Mouse (Mus musculus) lung, embryonic 16.5 days (tissue): Measurements from ENCODE around the gene Trappc6b. TPM values are rescaled to one million over a fixed set of nuclear protein-coding genes. Genes with fewer than 3 reads are reported as not detected.

Source experiments
- ATAC-seq: fragments of 200-750 bp; cut with Nextera tagmentation; 2 replicates; pipeline ENCODE4 v1.8.0; 2017; ENCODE audit warnings: low read depth, mild to moderate bottlenecking, moderate library complexity
- H3K27ac ChIP-seq: fragments of 300-500 bp; sonication (generic); 2 replicates; pipeline ENCODE4 v1.5.1; 2014; ENCODE audit warnings: mild to moderate bottlenecking, control low read depth, low read length
- H3K27me3 ChIP-seq: fragments of 300-500 bp; sonication (generic); 2 replicates; pipeline ENCODE4 v1.6.1; 2014; ENCODE audit warnings: low read depth, low read length, mixed read lengths; ENCODE audit not compliant: control insufficient read depth, insufficient read depth
- H3K36me3 ChIP-seq: fragments of 300-500 bp; sonication (generic); 2 replicates; pipeline ENCODE4 v1.6.1; 2014; ENCODE audit warnings: low read length; ENCODE audit not compliant: control insufficient read depth, insufficient read depth
- H3K4me1 ChIP-seq: fragments of 300-500 bp; sonication (generic); replicated peaks from 2 replicates; pipeline ENCODE4 v1.6.1; 2014; ENCODE audit warnings: low read length, mixed read lengths; ENCODE audit not compliant: control insufficient read depth, insufficient read depth
- H3K4me2 ChIP-seq: fragments of 300-500 bp; sonication (generic); 2 replicates; pipeline ENCODE4 v1.6.1; 2014; ENCODE audit warnings: low read depth, low read length, control low read depth
- H3K4me3 ChIP-seq: fragments of 300-500 bp; sonication (generic); 2 replicates; pipeline ENCODE4 v1.5.1; 2014; ENCODE audit warnings: mild to moderate bottlenecking, low read length, control low read depth
- H3K9ac ChIP-seq: fragments of 300-500 bp; sonication (generic); 2 replicates; pipeline ENCODE4 v1.6.1; 2014; ENCODE audit warnings: low read length, control low read depth
- H3K9me3 ChIP-seq: fragments of 300-500 bp; sonication (generic); 2 replicates; pipeline ENCODE4 v1.6.1; 2016; ENCODE audit warnings: low read length; ENCODE audit not compliant: control insufficient read depth
- WGBS: fragments of 180-500 bp; shearing (Covaris S2); extraction: QIAGEN DNeasy Blood & Tissue Kit; methylation state at CpG from one replicate; pipeline ENCODE4 v1.1.7; 2014; 5-methylcytosine and 5-hydroxymethylcytosine counted together
- polyA plus RNA-seq: library from polyadenylated mRNA; unstranded; fragments of >200 nt; fragmentation: Nextera tagmentation; extraction: Ambion mirVana; gene quantifications from 2 replicates; pipeline ENCODE4 v1.2.1, GENCODE M21; 2015

The Trappc6b gene
- 97.0 and 98.2 TPM in 2 replicates for polyA plus RNA-seq

GRCm38 (mm10) chr12:59060993-59061595 is at the start of gene Trappc6b:
Gene Trappc6b, minus strand, starts transcription at chr12:59061472.
- H3K4me1 ChIP-seq: peaks cover 11% of the 10 kb centered on the region
- peak within 1 kb of the TSS; percentile 84 for H3K4me3 ChIP-seq
- H3K36me3 ChIP-seq: peaks cover 11% of the 10 kb centered on the region
- H3K27me3 ChIP-seq: no peaks in the 10 kb centered on the region
- peak within 1 kb of the TSS; percentile 91 for H3K27ac ChIP-seq
- WGBS: 0% methylated on average over 49 of the region's 49 CpGs
- H3K9ac ChIP-seq: peak within 1 kb of the TSS; percentile 95
- H3K4me2 ChIP-seq: peak within 1 kb of the TSS; percentile 80
- ATAC-seq: peak; percentile 98
- H3K9me3 ChIP-seq: no peaks in the 10 kb centered on the region

GRCm38 (mm10) chr12:59107926-59108325 is 46.7 kb upstream of the Trappc6b start:
- Histone ChIP-seq H3K27ac (no peak overlapping the region), H3K9me3 (no peaks in the 10 kb centered on the region), H3K9ac (no peak overlapping the region), H3K4me1 (no peaks in the 10 kb centered on the region), H3K4me3 (no peak overlapping the region), H3K36me3 (no peaks in the 10 kb centered on the region), H3K4me2 (no peak overlapping the region), H3K27me3 (no peaks in the 10 kb centered on the region)
- WGBS: 77% methylated on average over 4 of the region's 4 CpGs
- no peak for ATAC-seq

DNA sequence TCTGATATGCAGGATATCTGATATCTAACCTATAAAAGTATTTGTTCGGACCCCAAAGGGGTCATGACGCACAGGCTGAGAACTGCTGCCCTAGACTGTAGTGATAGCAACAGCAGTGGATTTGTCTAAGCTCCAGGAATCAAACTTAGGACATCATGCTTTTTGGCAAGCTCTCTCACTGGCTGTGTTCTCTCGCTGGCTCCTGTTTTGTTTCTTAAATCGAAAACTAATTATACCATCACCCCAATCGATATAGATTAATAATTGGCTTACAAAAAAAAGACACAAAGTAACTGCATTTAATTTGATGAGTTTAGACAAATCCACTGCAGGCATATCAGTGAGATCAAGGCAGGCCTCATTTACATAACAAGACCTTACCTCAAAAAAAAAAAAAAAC is 45.2 kb upstream of the Trappc6b start:
- Histone ChIP-seq H3K4me3 (no peak overlapping the region), H3K9ac (no peak overlapping the region), H3K4me2 (no peak overlapping the region), H3K4me1 (no peaks in the 10 kb centered on the region), H3K27me3 (no peaks in the 10 kb centered on the region), H3K27ac (no peak overlapping the region), H3K36me3 (no peaks in the 10 kb centered on the region), H3K9me3 (no peaks in the 10 kb centered on the region)
- no peak for ATAC-seq
- WGBS: 87% methylated on average over 5 of the region's 5 CpGs

GRCm38 (mm10) chr12:59105914-59106313 is 44.6 kb upstream of the Trappc6b start:
- ATAC-seq: no peak
- Histone ChIP-seq H3K27ac (no peak overlapping the region), H3K4me2 (no peak overlapping the region), H3K4me1 (no peaks in the 10 kb centered on the region), H3K27me3 (no peaks in the 10 kb centered on the region), H3K4me3 (no peak overlapping the region), H3K9me3 (no peaks in the 10 kb centered on the region), H3K9ac (no peak overlapping the region), H3K36me3 (no peaks in the 10 kb centered on the region)
- 72% methylated on average over 6 of the region's 6 CpGs for WGBS

GRCm38 (mm10) chr12:59104771-59105170 is 43.5 kb upstream of the Trappc6b start:
- H3K4me1 ChIP-seq: no peaks in the 10 kb centered on the region
- H3K9me3 ChIP-seq: no peaks in the 10 kb centered on the region
- WGBS: 70% methylated on average over 5 of the region's 5 CpGs
- no peak for ATAC-seq
- no peaks in the 10 kb centered on the region for H3K27me3 ChIP-seq
- no peak overlapping the region for H3K4me2 ChIP-seq
- no peaks in the 10 kb centered on the region for H3K36me3 ChIP-seq
- no peak overlapping the region for H3K4me3 ChIP-seq
- H3K27ac ChIP-seq: no peak overlapping the region
- no peak overlapping the region for H3K9ac ChIP-seq

DNA sequence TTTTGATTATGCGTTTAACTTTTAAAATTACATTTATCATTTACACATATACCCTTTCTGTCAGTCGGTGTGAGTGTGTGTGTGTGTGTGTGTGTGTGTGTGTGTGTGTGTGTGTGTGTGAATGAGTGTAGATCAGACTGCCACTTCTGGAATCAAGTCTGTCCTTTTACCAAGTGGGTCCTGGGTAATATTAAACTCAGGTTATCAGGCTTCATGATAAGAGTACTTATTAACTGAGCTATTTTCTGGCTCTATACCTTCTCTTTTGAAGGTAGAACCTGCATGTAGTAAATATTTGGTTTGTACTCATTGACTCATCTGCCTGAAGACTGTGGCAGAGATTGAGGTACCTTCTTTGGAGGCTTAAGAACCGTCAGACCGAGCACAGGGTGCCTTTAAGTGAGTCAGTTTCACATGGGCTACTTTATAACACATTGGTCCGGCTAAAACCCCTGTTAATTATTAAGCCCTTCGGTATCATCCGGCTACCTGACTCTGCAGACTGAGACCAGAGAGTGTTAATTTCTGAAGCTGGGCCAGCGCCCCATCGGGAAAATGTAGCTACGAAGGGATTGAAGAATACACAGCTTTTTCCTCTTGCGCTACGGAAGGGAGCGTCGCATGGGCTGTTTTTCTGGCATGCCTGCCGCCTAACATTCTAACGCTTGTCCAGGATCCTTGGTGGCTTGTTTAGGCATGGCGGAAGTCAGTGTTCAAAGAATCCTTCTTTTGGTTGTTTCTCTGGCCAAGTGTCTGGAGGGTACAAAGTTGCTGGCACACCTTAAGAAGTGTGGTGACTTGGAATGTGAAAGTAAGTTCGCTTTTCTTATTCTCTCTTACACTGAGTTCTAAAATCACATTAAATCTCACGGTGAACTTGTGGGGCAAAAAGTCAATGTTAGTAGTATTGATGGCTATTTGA is 34.1 kb upstream of the Trappc6b start, which contains the start of gene Mia2:
TSS of gene Mia2 (plus strand) at position 696 of the 922 bp plus-strand sequence.
- no peaks in the 10 kb centered on the region for H3K4me1 ChIP-seq
- H3K27ac ChIP-seq: peak within 1 kb of the TSS; percentile 43
- peak; percentile 59; the same call in 1 of the 2 replicates for ATAC-seq
- no peaks in the 10 kb centered on the region for H3K36me3 ChIP-seq
- no peaks in the 10 kb centered on the region for H3K9me3 ChIP-seq
- H3K9ac ChIP-seq: peak within 1 kb of the TSS; percentile 53
- peak within 1 kb of the TSS; percentile 41 for H3K4me3 ChIP-seq
- H3K27me3 ChIP-seq: no peaks in the 10 kb centered on the region
- 47% methylated on average over 19 of the region's 19 CpGs for WGBS
- H3K4me2 ChIP-seq: peak within 1 kb of the TSS; percentile 48

GRCm38 (mm10) chr12:59093543-59093942 is 32.3 kb upstream of the Trappc6b start:
- 16% methylated on average over 2 of the region's 2 CpGs for WGBS

GRCm38 (mm10) chr12:59086171-59086570 is 24.9 kb upstream of the Trappc6b start:
- Histone ChIP-seq H3K4me3 (no peak overlapping the region), H3K36me3 (no peaks in the 10 kb centered on the region), H3K9ac (no peak overlapping the region), H3K4me2 (no peak overlapping the region), H3K9me3 (no peaks in the 10 kb centered on the region; the same call in 1 of the 2 replicates), H3K27ac (no peak overlapping the region), H3K4me1 (no peaks in the 10 kb centered on the region), H3K27me3 (no peaks in the 10 kb centered on the region)
- no peak for ATAC-seq
- 78% methylated on average over 5 of the region's 5 CpGs for WGBS

More at GRCm38 (mm10) chr12:59093543-59093942, 32.3 kb upstream of the Trappc6b start:
- Histone ChIP-seq H3K4me1 (no peaks in the 10 kb centered on the region), H3K4me3 (no peak overlapping the region), H3K9me3 (no peaks in the 10 kb centered on the region), H3K4me2 (no peak overlapping the region), H3K9ac (no peak overlapping the region), H3K27ac (no peak overlapping the region), H3K27me3 (no peaks in the 10 kb centered on the region), H3K36me3 (no peaks in the 10 kb centered on the region)
- ATAC-seq: no peak

DNA sequence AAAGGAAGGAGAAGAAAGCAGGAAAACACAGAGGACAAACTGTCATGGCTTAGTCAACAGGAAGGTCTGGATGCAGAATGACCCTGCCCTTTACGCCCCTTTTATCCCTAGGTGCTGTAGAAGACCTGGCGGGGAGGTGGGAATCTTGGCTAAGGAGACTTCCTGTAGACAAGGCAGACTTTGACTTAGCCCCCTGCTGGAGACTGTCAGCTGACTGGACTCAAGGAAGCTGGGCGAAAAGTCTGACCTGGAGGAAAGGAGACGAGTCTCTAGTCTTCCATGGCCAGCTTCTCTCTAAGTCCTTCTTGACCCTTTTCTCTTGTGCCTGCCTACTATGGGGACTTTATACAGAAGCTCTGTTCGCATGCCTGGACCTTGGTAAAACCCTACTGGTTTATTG is 23.2 kb upstream of the Trappc6b start:
- no peak overlapping the region for H3K9ac ChIP-seq
- no peak overlapping the region for H3K4me3 ChIP-seq

More for the DNA sequence above, 23.2 kb upstream of the Trappc6b start:
- Histone ChIP-seq H3K9me3 (no peaks in the 10 kb centered on the region; the same call in 1 of the 2 replicates), H3K27ac (no peak overlapping the region), H3K4me2 (no peak overlapping the region), H3K4me1 (no peaks in the 10 kb centered on the region), H3K27me3 (no peaks in the 10 kb centered on the region), H3K36me3 (no peaks in the 10 kb centered on the region)
- no peak for ATAC-seq
- 60% methylated on average over 5 of the region's 5 CpGs for WGBS
